Mouse (Mus musculus): ENCODE measurements around the gene Cotl1. TPM values are rescaled to one million over a fixed set of nuclear protein-coding genes. Genes with fewer than 3 reads are reported as not detected.

Gene Cotl1
- polyA plus RNA-seq, 1 experiment from 2014 or later = 545 TPM

GRCm38 (mm10) chr8:119836831-119837230 lies 3.5 kb downstream of the Cotl1 start:
- H3K9me3 ChIP-seq = no peaks in the 10 kb centered on the region
- H3K4me1 ChIP-seq (replicated peaks) = peaks cover 98% of the 10 kb centered on the region
- 86% methylated on average over 4 of the region's 4 CpGs for WGBS
- H3K36me3 ChIP-seq = peaks cover 39% of the 10 kb centered on the region
- no peak for DNase-seq (ENCODE audit: low spot score)
- no peaks in the 10 kb centered on the region for H3K27me3 ChIP-seq (ENCODE audit: insufficient read depth, poor library complexity, severe bottlenecking)
- peak overlapping the region; percentile 92 for H3K27ac ChIP-seq
- peak overlapping the region; percentile 81 for H3K4me3 ChIP-seq

- Histone ChIP-seq H3K9me3 (no peaks in the 10 kb centered on the region), H3K27me3 (ENCODE audit: insufficient read depth, poor library complexity, severe bottlenecking) (no peaks in the 10 kb centered on the region), H3K4me1 (replicated peaks) (peaks cover 98% of the 10 kb centered on the region), H3K4me3 (no peak overlapping the region), H3K36me3 (peaks cover 39% of the 10 kb centered on the region), H3K27ac (no peak overlapping the region)
- 87% methylated on average over 5 of the region's 5 CpGs for WGBS
- DNase-seq (ENCODE audit: low spot score) = no peak
These were observed 5.1 kb downstream of the Cotl1 start for GRCm38 (mm10) chr8:119835270-119835669.

- no peaks in the 10 kb centered on the region for H3K9me3 ChIP-seq
- peaks cover 100% of the 10 kb centered on the region for H3K4me1 ChIP-seq (replicated peaks)
- peaks cover 39% of the 10 kb centered on the region for H3K36me3 ChIP-seq
- H3K27ac ChIP-seq = peak overlapping the region; percentile 89; the same call in 1 of the 2 replicates
- DNase-seq (ENCODE audit: low spot score) = no peak
- H3K27me3 ChIP-seq (ENCODE audit: insufficient read depth, poor library complexity, severe bottlenecking) = no peaks in the 10 kb centered on the region
- WGBS = 88% methylated on average over 6 of the region's 6 CpGs
- H3K4me3 ChIP-seq = no peak overlapping the region
These were observed 5.7 kb downstream of the Cotl1 start for GRCm38 (mm10) chr8:119834676-119835075.

GRCm38 (mm10) chr8:119832931-119833330 lies 7.4 kb downstream of the Cotl1 start:
- Histone ChIP-seq H3K9me3 (no peaks in the 10 kb centered on the region), H3K27me3 (ENCODE audit: insufficient read depth, poor library complexity, severe bottlenecking) (no peaks in the 10 kb centered on the region), H3K4me3 (peak overlapping the region; percentile 37), H3K4me1 (replicated peaks) (peaks cover 100% of the 10 kb centered on the region), H3K27ac (peak overlapping the region; percentile 89), H3K36me3 (peaks cover 39% of the 10 kb centered on the region)
- WGBS = 5% methylated on average over 5 of the region's 5 CpGs
- DNase-seq (ENCODE audit: low spot score) = peak; percentile 78

GRCm38 (mm10) chr8:119832101-119832617 lies 8.2 kb downstream of the Cotl1 start:
- H3K27ac ChIP-seq = peak overlapping the region; percentile 89
- H3K9me3 ChIP-seq = no peaks in the 10 kb centered on the region
- peaks cover 100% of the 10 kb centered on the region for H3K4me1 ChIP-seq (replicated peaks)
- 76% methylated on average over 7 of the region's 7 CpGs for WGBS
- no peaks in the 10 kb centered on the region for H3K27me3 ChIP-seq (ENCODE audit: insufficient read depth, poor library complexity, severe bottlenecking)
- peaks cover 39% of the 10 kb centered on the region for H3K36me3 ChIP-seq
- no peak for DNase-seq (ENCODE audit: low spot score)
- peak overlapping the region; percentile 37 for H3K4me3 ChIP-seq

GRCm38 (mm10) chr8:119831336-119831995 lies 8.9 kb downstream of the Cotl1 start:
- Histone ChIP-seq H3K27me3 (ENCODE audit: insufficient read depth, poor library complexity, severe bottlenecking) (no peaks in the 10 kb centered on the region), H3K36me3 (peaks cover 32% of the 10 kb centered on the region), H3K9me3 (no peaks in the 10 kb centered on the region), H3K27ac (peak overlapping the region; percentile 89), H3K4me1 (replicated peaks) (peaks cover 100% of the 10 kb centered on the region), H3K4me3 (peak overlapping the region; percentile 37)
- DNase-seq (ENCODE audit: low spot score) = no peak
- 47% methylated on average over 20 of the region's 20 CpGs for WGBS

GRCm38 (mm10) chr8:119830589-119830988 lies 9.8 kb downstream of the Cotl1 start:
- Histone ChIP-seq H3K36me3 (peaks cover 28% of the 10 kb centered on the region), H3K4me1 (replicated peaks) (peaks cover 100% of the 10 kb centered on the region), H3K27me3 (ENCODE audit: insufficient read depth, poor library complexity, severe bottlenecking) (no peaks in the 10 kb centered on the region), H3K27ac (peak overlapping the region; percentile 89), H3K4me3 (peak overlapping the region; percentile 30), H3K9me3 (no peaks in the 10 kb centered on the region)
- no peak for DNase-seq (ENCODE audit: low spot score)
- WGBS = 56% methylated on average over 7 of the region's 7 CpGs

- DNase-seq (ENCODE audit: low spot score) = peak; percentile 78
- peaks cover 100% of the 10 kb centered on the region for H3K4me1 ChIP-seq (replicated peaks)
- no peaks in the 10 kb centered on the region for H3K9me3 ChIP-seq
- H3K27me3 ChIP-seq (ENCODE audit: insufficient read depth, poor library complexity, severe bottlenecking) = no peaks in the 10 kb centered on the region
- peak overlapping the region; percentile 89 for H3K27ac ChIP-seq
- H3K4me3 ChIP-seq = peak overlapping the region; percentile 30
- 38% methylated on average over 16 of the region's 16 CpGs for WGBS
- H3K36me3 ChIP-seq = peaks cover 28% of the 10 kb centered on the region
These were observed 10.3 kb downstream of the Cotl1 start for GRCm38 (mm10) chr8:119829870-119830580.

GRCm38 (mm10) chr8:119829420-119829819 lies 10.9 kb downstream of the Cotl1 start:
- no peaks in the 10 kb centered on the region for H3K9me3 ChIP-seq
- DNase-seq (ENCODE audit: low spot score) = no peak
- peak overlapping the region; percentile 89 for H3K27ac ChIP-seq
- WGBS = 82% methylated on average over 13 of the region's 13 CpGs
- peaks cover 27% of the 10 kb centered on the region for H3K36me3 ChIP-seq
- peak overlapping the region; percentile 30; the same call in 1 of the 2 replicates for H3K4me3 ChIP-seq
- no peaks in the 10 kb centered on the region for H3K27me3 ChIP-seq (ENCODE audit: insufficient read depth, poor library complexity, severe bottlenecking)
- H3K4me1 ChIP-seq (replicated peaks) = peaks cover 100% of the 10 kb centered on the region

- H3K9me3 ChIP-seq = no peaks in the 10 kb centered on the region
- H3K36me3 ChIP-seq = peaks cover 27% of the 10 kb centered on the region
- WGBS = 79% methylated on average over 10 of the region's 10 CpGs
- H3K27ac ChIP-seq = peak overlapping the region; percentile 89
- H3K4me1 ChIP-seq (replicated peaks) = peaks cover 100% of the 10 kb centered on the region
- DNase-seq (ENCODE audit: low spot score) = no peak
- no peaks in the 10 kb centered on the region for H3K27me3 ChIP-seq (ENCODE audit: insufficient read depth, poor library complexity, severe bottlenecking)
- no peak overlapping the region for H3K4me3 ChIP-seq
These were observed 11.3 kb downstream of the Cotl1 start for GRCm38 (mm10) chr8:119829015-119829414.

GRCm38 (mm10) chr8:119827721-119828153 lies 12.6 kb downstream of the Cotl1 start:
- H3K4me1 ChIP-seq (replicated peaks) = peaks cover 95% of the 10 kb centered on the region
- peak overlapping the region; percentile 89 for H3K27ac ChIP-seq
- H3K9me3 ChIP-seq = no peaks in the 10 kb centered on the region
- H3K27me3 ChIP-seq (ENCODE audit: insufficient read depth, poor library complexity, severe bottlenecking) = no peaks in the 10 kb centered on the region
- no peak for DNase-seq (ENCODE audit: low spot score)
- H3K36me3 ChIP-seq = peaks cover 36% of the 10 kb centered on the region
- 42% methylated on average over 4 of the region's 4 CpGs for WGBS
- H3K4me3 ChIP-seq = no peak overlapping the region

- 83% methylated on average over 5 of the region's 5 CpGs for WGBS
- H3K27me3 ChIP-seq (ENCODE audit: insufficient read depth, poor library complexity, severe bottlenecking) = no peaks in the 10 kb centered on the region
- no peak overlapping the region for H3K4me3 ChIP-seq
- H3K27ac ChIP-seq = peak overlapping the region; percentile 89
- H3K36me3 ChIP-seq = peaks cover 43% of the 10 kb centered on the region
- H3K4me1 ChIP-seq (replicated peaks) = peaks cover 87% of the 10 kb centered on the region
- no peaks in the 10 kb centered on the region for H3K9me3 ChIP-seq
- DNase-seq (ENCODE audit: low spot score) = no peak
These were observed 13.4 kb downstream of the Cotl1 start for GRCm38 (mm10) chr8:119826982-119827381.

Measured in hindbrain, embryonic 10.5 days (tissue).